Mouse (Mus musculus): ENCODE results near the gene Rbm8a.

GRCm38 (mm10) chr3:96667316-96667715, 37.6 kb downstream of the Rbm8a start:
- TF ChIP-seq CTCF (IDR thresholded peaks at IDR 0.05; ENCODE audit: low read depth, low read length): peak; percentile 50
- no peak for TF ChIP-seq POLR2A (IDR thresholded peaks at IDR 0.05; ENCODE audit: insufficient read depth, low read length)
- TF ChIP-seq EP300 (IDR thresholded peaks at IDR 0.05; ENCODE audit: insufficient read depth, low read depth, low read length): no peak
